Mouse (Mus musculus) kidney, postnatal 0 days (tissue): ENCODE data around the gene Siglec1. TPM values are rescaled to one million over a fixed set of nuclear protein-coding genes. Genes with fewer than 3 reads are reported as not detected.
A peak's percentile ranks its signal among the peaks of the same experiment; 100 is the strongest.

Experiments
- ATAC-seq: fragments of 200-750 bp; cut with Nextera tagmentation; replicated peaks from 2 replicates; pipeline ENCODE4 v1.8.0; 2017; ENCODE audit warnings: low read depth, moderate number of reproducible peaks, moderate TSS enrichment, moderate library complexity; ENCODE audit not compliant: low FRiP score
- DNase-seq: peaks from one replicate; pipeline ENCODE4 v3.0.0-alpha.2; 2016; ENCODE audit warnings: low spot score
- H3K27ac ChIP-seq: fragments of 300-500 bp; sonication (generic); 2 replicates; pipeline ENCODE4 v1.5.1; 2014; ENCODE audit warnings: mild to moderate bottlenecking
- H3K27me3 ChIP-seq: fragments of 300-500 bp; sonication (generic); 2 replicates; pipeline ENCODE4 v1.6.1; 2014; ENCODE audit warnings: low read length, mixed read lengths; ENCODE audit not compliant: insufficient read depth
- H3K36me3 ChIP-seq: fragments of 300-500 bp; sonication (generic); 2 replicates; pipeline ENCODE4 v1.6.1; 2014; ENCODE audit warnings: low read length, mixed read lengths; ENCODE audit not compliant: insufficient read depth
- H3K4me1 ChIP-seq: fragments of 300-500 bp; sonication (generic); replicated peaks from 2 replicates; pipeline ENCODE4 v1.6.1; 2014; ENCODE audit warnings: antibody characterized with exemption, low read length, mixed read lengths; ENCODE audit not compliant: insufficient read depth
- H3K4me2 ChIP-seq: fragments of 300-500 bp; sonication (generic); 2 replicates; pipeline ENCODE4 v1.6.1; 2014; ENCODE audit warnings: mild to moderate bottlenecking, low read length, moderate library complexity, mixed read lengths
- H3K4me3 ChIP-seq: fragments of 300-500 bp; sonication (generic); replicated peaks from 2 replicates; pipeline ENCODE4 v1.5.1; 2014; ENCODE audit warnings: low read depth, low read length
- H3K9ac ChIP-seq: fragments of 300-500 bp; sonication (generic); 2 replicates; pipeline ENCODE4 v1.6.1; 2014; ENCODE audit warnings: low read depth, low read length
- H3K9me3 ChIP-seq: fragments of 300-500 bp; sonication (generic); replicated peaks from 2 replicates; pipeline ENCODE4 v1.6.1; 2016; ENCODE audit warnings: low read length, inconsistent platforms, mixed read lengths
- CTCF ChIP-seq: IDR thresholded peaks from 2 replicates; pipeline ENCODE4 v1.5.1; 2016; ENCODE audit warnings: antibody characterized with exemption, low read depth, mild to moderate bottlenecking, moderate library complexity
- WGBS: fragments of 180-500 bp; shearing (Covaris S2); extraction: QIAGEN DNeasy Blood & Tissue Kit; methylation state at CpG from one replicate; pipeline ENCODE4 v1.1.7; 2014; 5-methylcytosine and 5-hydroxymethylcytosine counted together
- polyA plus RNA-seq: library from polyadenylated mRNA; unstranded; fragments of >200 nt; fragmentation: Nextera tagmentation; extraction: Ambion mirVana; gene quantifications from 2 replicates; pipeline ENCODE4 v1.2.1, GENCODE M21; 2015

Siglec1 gene
- polyA plus RNA-seq, 1 experiment from 2014 or later = 0.41 TPM

GRCm38 (mm10) chr2:131104021-131104420 is 17.5 kb upstream of the Siglec1 start:
- no peak for TF ChIP-seq CTCF

DNA sequence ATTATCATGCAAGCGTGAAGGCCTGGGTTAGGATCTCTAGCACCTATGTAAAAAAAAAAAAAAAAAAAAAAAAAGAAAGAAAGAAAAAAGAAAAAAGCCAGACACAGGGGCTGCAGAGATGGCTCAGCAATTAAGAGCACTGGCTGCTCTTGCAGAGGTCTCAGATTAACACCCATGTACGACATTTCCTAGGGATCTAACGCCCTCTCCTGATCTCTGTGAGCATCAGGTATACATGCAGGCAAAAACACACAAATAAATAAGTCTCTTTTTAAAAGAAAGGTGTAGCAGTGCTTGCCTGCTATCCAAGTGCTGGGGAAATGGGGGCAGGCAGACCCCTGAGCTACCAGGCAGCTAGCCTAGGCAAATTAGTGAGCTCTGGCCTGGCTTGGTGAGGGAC is 15.0 kb upstream of the Siglec1 start:
- no peak for ATAC-seq
- no peak overlapping the region for H3K4me3 ChIP-seq
- no peak overlapping the region for H3K27ac ChIP-seq
- H3K36me3 ChIP-seq = no peaks in the 10 kb centered on the region
- H3K9ac ChIP-seq = no peak overlapping the region
- H3K27me3 ChIP-seq = no peaks in the 10 kb centered on the region
- H3K4me1 ChIP-seq = no peaks in the 10 kb centered on the region
- 66% methylated on average over 3 of the region's 3 CpGs for WGBS
- no peak for TF ChIP-seq CTCF
- no peak overlapping the region for H3K4me2 ChIP-seq
- H3K9me3 ChIP-seq = no peaks in the 10 kb centered on the region
- DNase-seq = no peak

More at GRCm38 (mm10) chr2:131104021-131104420, 17.5 kb upstream of the Siglec1 start:
- Histone ChIP-seq H3K9me3 (no peaks in the 10 kb centered on the region), H3K9ac (no peak overlapping the region), H3K4me1 (no peaks in the 10 kb centered on the region), H3K27me3 (no peaks in the 10 kb centered on the region), H3K4me3 (no peak overlapping the region), H3K27ac (no peak overlapping the region), H3K4me2 (no peak overlapping the region), H3K36me3 (no peaks in the 10 kb centered on the region)
- DNase-seq (no peak), ATAC-seq (no peak)
- 78% methylated on average over 4 of the region's 4 CpGs for WGBS

DNA sequence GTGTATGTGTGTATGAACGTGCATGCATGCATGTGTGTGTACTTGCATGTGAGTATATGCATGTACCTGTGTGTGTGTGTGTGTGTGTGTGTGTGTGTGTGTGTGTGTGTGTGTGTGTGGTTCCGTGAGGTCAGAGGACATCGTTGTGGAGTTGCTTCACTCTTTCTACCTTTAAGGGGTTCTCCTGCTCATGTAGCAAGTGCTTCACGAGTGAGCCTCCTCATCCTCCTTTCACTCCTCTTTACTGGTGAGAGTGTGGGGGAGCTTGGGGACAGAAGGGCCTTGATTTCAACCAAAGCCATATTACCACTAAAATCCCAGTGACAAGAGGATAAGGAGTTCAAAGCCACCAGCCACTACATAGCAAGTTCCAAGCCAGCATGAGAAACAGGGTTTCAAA is 10.5 kb upstream of the Siglec1 start:
- 75% methylated on average over 4 of the region's 4 CpGs for WGBS
- Histone ChIP-seq H3K27me3 (no peaks in the 10 kb centered on the region), H3K4me1 (peaks cover 6% of the 10 kb centered on the region; the same call in 1 of the 2 replicates), H3K9ac (no peak overlapping the region), H3K4me3 (no peak overlapping the region), H3K36me3 (no peaks in the 10 kb centered on the region), H3K4me2 (no peak overlapping the region), H3K27ac (peak overlapping the region; percentile 34; the same call in 1 of the 2 replicates), H3K9me3 (no peaks in the 10 kb centered on the region)
- ATAC-seq (no peak), DNase-seq (no peak)
- no peak for TF ChIP-seq CTCF

DNA sequence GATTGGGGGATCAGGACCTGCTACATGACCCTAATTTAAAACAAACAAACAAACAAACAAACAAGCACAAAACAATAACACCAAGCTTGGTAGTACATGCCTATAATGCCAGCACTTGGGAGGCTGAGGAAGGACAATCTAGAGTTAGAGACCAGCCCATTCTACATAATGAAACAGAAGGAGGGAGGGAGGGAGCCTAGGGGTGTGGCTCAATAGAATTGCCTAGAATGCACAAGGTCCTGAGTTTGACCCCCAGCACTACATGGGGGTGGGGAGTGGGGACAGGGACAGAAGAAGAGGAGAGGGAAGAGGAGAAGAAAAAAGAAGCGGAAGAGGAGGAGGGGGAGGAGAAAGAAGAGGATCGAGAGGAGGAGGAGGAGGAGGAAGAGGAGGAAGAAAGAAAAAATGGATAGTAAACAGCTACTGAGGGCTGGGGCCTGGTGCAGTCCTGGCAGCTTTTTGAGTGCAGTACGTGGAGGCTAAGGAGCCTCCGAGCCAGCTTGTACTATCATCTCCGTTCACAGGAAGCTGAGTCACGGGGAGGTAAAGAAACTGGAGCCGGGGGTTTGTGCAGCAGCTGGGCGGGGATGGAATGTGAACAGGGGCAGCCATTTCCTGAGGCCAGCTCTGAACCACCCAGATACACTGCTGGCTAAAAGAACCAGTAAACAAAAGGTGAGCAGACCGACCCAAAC is 9.7 kb upstream of the Siglec1 start:
- 3% methylated on average over 9 of the region's 9 CpGs for WGBS
- peak; percentile 71 for ATAC-seq
- H3K4me3 ChIP-seq = no peak overlapping the region
- H3K4me2 ChIP-seq = peak overlapping the region; percentile 32
- TF ChIP-seq CTCF = peak; percentile 4; the same call in 1 of the 2 replicates
- peak; percentile 95 for DNase-seq
- H3K36me3 ChIP-seq = no peaks in the 10 kb centered on the region
- peak overlapping the region; percentile 86 for H3K27ac ChIP-seq
- H3K9me3 ChIP-seq = no peaks in the 10 kb centered on the region
- H3K9ac ChIP-seq = no peak overlapping the region
- no peaks in the 10 kb centered on the region for H3K27me3 ChIP-seq
- peaks cover 6% of the 10 kb centered on the region; the same call in 1 of the 2 replicates for H3K4me1 ChIP-seq

GRCm38 (mm10) chr2:131094823-131095222 is 8.3 kb upstream of the Siglec1 start:
- DNase-seq (peak; percentile 86), ATAC-seq (0 out of 2 replicates have a peak, but pooled peaks have one; percentile 18)
- WGBS = 0% methylated on average over 1 of the region's 1 CpGs
- Histone ChIP-seq H3K27me3 (no peaks in the 10 kb centered on the region), H3K4me1 (peaks cover 6% of the 10 kb centered on the region; the same call in 1 of the 2 replicates), H3K27ac (no peak overlapping the region), H3K4me3 (no peak overlapping the region), H3K4me2 (no peak overlapping the region), H3K9ac (no peak overlapping the region), H3K36me3 (no peaks in the 10 kb centered on the region), H3K9me3 (no peaks in the 10 kb centered on the region)
- peak; percentile 89 for TF ChIP-seq CTCF

DNA sequence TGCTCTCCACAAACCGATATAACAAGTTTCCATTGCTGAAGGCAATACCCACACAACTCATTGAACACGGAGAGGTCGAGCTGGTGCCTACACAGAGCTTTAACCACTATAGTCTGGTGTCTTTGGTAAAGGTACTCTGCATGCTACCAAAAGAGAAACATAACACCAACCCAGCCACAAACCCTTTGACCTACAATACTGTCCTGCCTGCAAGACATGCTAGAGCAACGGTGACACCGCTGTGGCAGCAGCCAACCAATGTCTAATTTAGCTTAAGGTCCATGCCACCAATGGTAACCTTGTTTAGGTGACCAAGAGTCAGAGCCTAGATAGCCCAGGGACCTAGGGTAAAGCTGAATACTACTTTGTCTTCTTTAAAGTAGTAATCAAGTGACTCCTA is 7.0 kb upstream of the Siglec1 start:
- H3K4me3 ChIP-seq = no peak overlapping the region
- no peak overlapping the region for H3K4me2 ChIP-seq
- DNase-seq = no peak
- H3K9ac ChIP-seq = no peak overlapping the region
- no peaks in the 10 kb centered on the region for H3K27me3 ChIP-seq
- no peaks in the 10 kb centered on the region for H3K9me3 ChIP-seq
- ATAC-seq = no peak
- H3K36me3 ChIP-seq = no peaks in the 10 kb centered on the region
- TF ChIP-seq CTCF = no peak
- 86% methylated on average over 5 of the region's 5 CpGs for WGBS
- no peak overlapping the region for H3K27ac ChIP-seq
- peaks cover 6% of the 10 kb centered on the region; the same call in 1 of the 2 replicates for H3K4me1 ChIP-seq
